Mouse (Mus musculus) intestine, embryonic 14.5 days (tissue): ENCODE data around the gene Rasl10a. TPM values are rescaled to one million over a fixed set of nuclear protein-coding genes. Genes with fewer than 3 reads are reported as not detected.

ENCODE experiments used
- ATAC-seq: fragments of 200-750 bp; cut with Nextera tagmentation; replicated peaks from 2 replicates; pipeline ENCODE4 v1.8.0; 2017; ENCODE audit warnings: low read depth, moderate number of reproducible peaks, moderate TSS enrichment, moderate library complexity; ENCODE audit not compliant: low FRiP score, low TSS enrichment
- DNase-seq: peaks from one replicate; pipeline ENCODE4 v3.0.0-alpha.2; 2018; ENCODE audit warnings: low spot score
- H3K27ac ChIP-seq: fragments of 300-500 bp; sonication (generic); 2 replicates; pipeline ENCODE4 v1.5.1; 2014; ENCODE audit warnings: low read depth, mild to moderate bottlenecking, control low read depth
- H3K27me3 ChIP-seq: fragments of 300-500 bp; sonication (generic); replicated peaks from 2 replicates; pipeline ENCODE4 v1.6.1; 2014; ENCODE audit warnings: low read length, control low read depth; ENCODE audit not compliant: control insufficient read depth, insufficient read depth
- H3K36me3 ChIP-seq: fragments of 300-500 bp; sonication (generic); 2 replicates; pipeline ENCODE4 v1.6.1; 2014; ENCODE audit warnings: low read length, control low read depth; ENCODE audit not compliant: control insufficient read depth, insufficient read depth
- H3K4me1 ChIP-seq: fragments of 300-500 bp; sonication (generic); replicated peaks from 2 replicates; pipeline ENCODE4 v1.6.1; 2014; ENCODE audit warnings: low read length, control low read depth, mixed read lengths; ENCODE audit not compliant: control insufficient read depth, insufficient read depth
- H3K4me2 ChIP-seq: fragments of 300-500 bp; sonication (generic); 2 replicates; pipeline ENCODE4 v1.6.1; 2014; ENCODE audit warnings: low read length
- H3K4me3 ChIP-seq: fragments of 300-500 bp; sonication (generic); 2 replicates; pipeline ENCODE4 v1.5.1; 2014; ENCODE audit warnings: low read depth, low read length, control low read depth, mixed read lengths
- H3K9ac ChIP-seq: fragments of 300-500 bp; sonication (generic); 2 replicates; pipeline ENCODE4 v1.6.1; 2014; ENCODE audit warnings: mild to moderate bottlenecking, low read length
- H3K9me3 ChIP-seq: fragments of 300-500 bp; sonication (generic); 2 replicates; pipeline ENCODE4 v1.6.1; 2016; ENCODE audit warnings: low read length, control low read depth; ENCODE audit not compliant: control insufficient read depth
- WGBS: fragments of 180-500 bp; shearing (Covaris S2); extraction: QIAGEN DNeasy Blood & Tissue Kit; methylation state at CpG from one replicate; pipeline ENCODE4 v1.1.7; 2014; 5-methylcytosine and 5-hydroxymethylcytosine counted together
- polyA plus RNA-seq: library from polyadenylated mRNA; unstranded; fragments of >200 nt; fragmentation: Nextera tagmentation; extraction: Ambion mirVana; gene quantifications from 2 replicates; pipeline ENCODE4 v1.2.1, GENCODE M21; 2014

Gene Rasl10a
- polyA plus RNA-seq, 1 experiment from 2014 or later: 1.1 TPM

GRCm38 (mm10) chr11:5057541-5057855 is 430 bp upstream of the Rasl10a start:
- ATAC-seq (no peak), DNase-seq (no peak)
- H3K9ac ChIP-seq: no peak overlapping the region
- no peak overlapping the region for H3K27ac ChIP-seq
- no peaks in the 10 kb centered on the region for H3K9me3 ChIP-seq
- WGBS: 22% methylated on average over 8 of the region's 8 CpGs
- peaks cover 70% of the 10 kb centered on the region for H3K27me3 ChIP-seq
- peak overlapping the region; percentile 45 for H3K4me3 ChIP-seq
- no peaks in the 10 kb centered on the region for H3K36me3 ChIP-seq
- peak overlapping the region; percentile 72 for H3K4me2 ChIP-seq
- H3K4me1 ChIP-seq: peaks cover 21% of the 10 kb centered on the region

- Histone ChIP-seq H3K9me3 (no peaks in the 10 kb centered on the region), H3K27ac (no peak overlapping the region), H3K27me3 (peaks cover 82% of the 10 kb centered on the region), H3K4me1 (peaks cover 24% of the 10 kb centered on the region), H3K4me2 (no peak overlapping the region), H3K9ac (no peak overlapping the region), H3K4me3 (no peak overlapping the region), H3K36me3 (no peaks in the 10 kb centered on the region)
- no peak for ATAC-seq
- 33% methylated on average over 9 of the region's 9 CpGs for WGBS
- no peak for DNase-seq
Observed at GRCm38 (mm10) chr11:5058783-5059182, 855 bp downstream of the Rasl10a start.

GRCm38 (mm10) chr11:5059230-5059629 is 1.3 kb downstream of the Rasl10a start:
- H3K4me1 ChIP-seq: peaks cover 25% of the 10 kb centered on the region
- no peak overlapping the region for H3K9ac ChIP-seq
- no peak for ATAC-seq
- H3K36me3 ChIP-seq: no peaks in the 10 kb centered on the region
- H3K4me2 ChIP-seq: no peak overlapping the region
- no peak overlapping the region for H3K4me3 ChIP-seq
- no peak for DNase-seq
- peaks cover 82% of the 10 kb centered on the region for H3K27me3 ChIP-seq
- H3K9me3 ChIP-seq: no peaks in the 10 kb centered on the region
- no peak overlapping the region for H3K27ac ChIP-seq
- 31% methylated on average over 14 of the region's 14 CpGs for WGBS

- H3K4me2 ChIP-seq: no peak overlapping the region
- H3K27me3 ChIP-seq: peaks cover 86% of the 10 kb centered on the region
- peak; percentile 70 for DNase-seq
- H3K4me3 ChIP-seq: no peak overlapping the region
- H3K27ac ChIP-seq: no peak overlapping the region
- no peaks in the 10 kb centered on the region for H3K9me3 ChIP-seq
- H3K36me3 ChIP-seq: no peaks in the 10 kb centered on the region
- 14% methylated on average over 27 of the region's 27 CpGs for WGBS
- ATAC-seq: no peak
- no peak overlapping the region for H3K9ac ChIP-seq
- H3K4me1 ChIP-seq: peaks cover 30% of the 10 kb centered on the region
Observed at GRCm38 (mm10) chr11:5059704-5060156, 1.8 kb downstream of the Rasl10a start.

- H3K4me1 ChIP-seq: peaks cover 31% of the 10 kb centered on the region
- H3K36me3 ChIP-seq: no peaks in the 10 kb centered on the region
- H3K9me3 ChIP-seq: no peaks in the 10 kb centered on the region
- no peak for DNase-seq
- H3K9ac ChIP-seq: no peak overlapping the region; the same call in 1 of the 2 replicates
- H3K4me2 ChIP-seq: peak overlapping the region; percentile 63; the same call in 1 of the 2 replicates
- H3K27me3 ChIP-seq: peaks cover 75% of the 10 kb centered on the region
- no peak for ATAC-seq
- 63% methylated on average over 28 of the region's 28 CpGs for WGBS
- no peak overlapping the region for H3K27ac ChIP-seq
- H3K4me3 ChIP-seq: no peak overlapping the region
Observed at GRCm38 (mm10) chr11:5060756-5061412, 3.0 kb downstream of the Rasl10a start.

- Histone ChIP-seq H3K9me3 (no peaks in the 10 kb centered on the region), H3K4me3 (peak overlapping the region; percentile 29), H3K4me2 (peak overlapping the region; percentile 63), H3K4me1 (peaks cover 31% of the 10 kb centered on the region), H3K9ac (peak overlapping the region; percentile 23), H3K36me3 (no peaks in the 10 kb centered on the region), H3K27ac (no peak overlapping the region), H3K27me3 (peaks cover 69% of the 10 kb centered on the region)
- 4% methylated on average over 62 of the region's 62 CpGs for WGBS
- ATAC-seq: peak; percentile 40
- DNase-seq: peak; percentile 97
Observed at GRCm38 (mm10) chr11:5061413-5062139, 3.6 kb downstream of the Rasl10a start.

GRCm38 (mm10) chr11:5062326-5062725 is 4.4 kb downstream of the Rasl10a start:
- H3K9me3 ChIP-seq: no peaks in the 10 kb centered on the region
- H3K27ac ChIP-seq: no peak overlapping the region
- H3K27me3 ChIP-seq: peaks cover 62% of the 10 kb centered on the region
- ATAC-seq (peak; percentile 3; the same call in 1 of the 2 replicates), DNase-seq (no peak)
- peak overlapping the region; percentile 63 for H3K4me2 ChIP-seq
- H3K4me3 ChIP-seq: peak overlapping the region; percentile 29
- 21% methylated on average over 13 of the region's 13 CpGs for WGBS
- peaks cover 31% of the 10 kb centered on the region for H3K4me1 ChIP-seq
- no peaks in the 10 kb centered on the region for H3K36me3 ChIP-seq
- H3K9ac ChIP-seq: no peak overlapping the region; the same call in 1 of the 2 replicates

GRCm38 (mm10) chr11:5062860-5063505 is 5.1 kb downstream of the Rasl10a start:
- H3K27ac ChIP-seq: no peak overlapping the region
- H3K9me3 ChIP-seq: no peaks in the 10 kb centered on the region
- DNase-seq: no peak
- 74% methylated on average over 13 of the region's 13 CpGs for WGBS
- H3K4me1 ChIP-seq: peaks cover 29% of the 10 kb centered on the region
- H3K36me3 ChIP-seq: peaks cover 4% of the 10 kb centered on the region
- H3K4me3 ChIP-seq: no peak overlapping the region
- no peak overlapping the region for H3K4me2 ChIP-seq
- ATAC-seq: no peak
- H3K9ac ChIP-seq: no peak overlapping the region
- peaks cover 55% of the 10 kb centered on the region for H3K27me3 ChIP-seq
